Mouse (Mus musculus) bone marrow, adult 2 months (tissue): ENCODE measurements around the gene Ccdc187.

ENCODE experiments used
- CTCF ChIP-seq: fragments of 200-500 bp; IDR thresholded peaks from 2 replicates; pipeline ENCODE4 v1.5.1; 2011; ENCODE audit warnings: low read length, control low read depth; ENCODE audit not compliant: control insufficient read depth, insufficient read depth
- POLR2A ChIP-seq: fragments of 200-500 bp; IDR thresholded peaks from 2 replicates; pipeline ENCODE4 v1.6.1; 2011; ENCODE audit warnings: low read depth, mild to moderate bottlenecking, control low read depth, low read length, borderline replicate concordance; ENCODE audit not compliant: control insufficient read depth

- TF ChIP-seq CTCF (no peak), POLR2A (no peak)
Measured at GRCm38 (mm10) chr2:26201926-26202848, 92.2 kb downstream of the Ccdc187 start.
